Mouse (Mus musculus): ENCODE results near the gene Hsd3b7.
"Not testable (repeated sequence)": the region's sequence is repeated elsewhere in the genome, so short reads cannot be mapped to it uniquely, and the experiment has no call there.

Gene Hsd3b7

GRCm38 (mm10) chr7:127775837-127776236 is 24.6 kb upstream of the Hsd3b7 start:
- not testable (repeated sequence) for DNase-seq (ENCODE audit: low spot score in 2 of 2)

- DNase-seq (ENCODE audit: low spot score in 2 of 2), result peak in 1 of 2 experiments; percentile 87
Observed at GRCm38 (mm10) chr7:127776426-127776825, 24.0 kb upstream of the Hsd3b7 start, which contains the start of gene Setd1a. Setd1a (plus strand) TSS chr7:127776670.

DNA sequence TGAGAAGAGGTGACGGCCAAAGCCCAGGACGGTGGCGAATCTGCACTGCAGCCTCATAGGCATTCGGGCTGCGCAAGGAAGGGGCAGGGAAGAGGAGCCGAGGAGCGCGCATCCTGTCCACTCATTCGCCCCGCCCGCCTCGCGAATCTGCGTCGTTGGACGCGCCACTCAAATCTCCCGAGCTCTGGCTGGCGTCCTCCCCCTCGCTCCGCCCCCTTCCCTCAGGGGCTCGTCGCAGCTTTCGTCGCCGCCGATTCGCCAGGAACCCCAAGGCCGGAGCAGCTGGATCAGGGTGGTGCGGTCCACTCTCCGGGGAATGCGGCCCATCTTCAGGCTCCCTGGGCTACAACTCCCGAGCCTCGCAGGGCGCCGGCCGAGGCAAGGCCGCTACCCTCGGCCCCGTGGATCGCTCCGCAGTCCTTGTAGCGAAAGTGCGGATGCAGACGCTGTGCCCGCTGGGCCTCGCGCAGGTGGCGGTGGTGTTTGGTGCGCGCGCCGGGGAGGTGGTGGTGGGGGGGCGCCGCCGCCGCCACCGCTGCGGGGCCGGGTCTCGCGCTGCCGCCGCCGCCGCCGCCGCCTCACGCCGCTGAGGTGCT is 23.4 kb upstream of the Hsd3b7 start:
- DNase-seq (ENCODE audit: low spot score in 2 of 2), result peak; percentile 88 to 96

DNA sequence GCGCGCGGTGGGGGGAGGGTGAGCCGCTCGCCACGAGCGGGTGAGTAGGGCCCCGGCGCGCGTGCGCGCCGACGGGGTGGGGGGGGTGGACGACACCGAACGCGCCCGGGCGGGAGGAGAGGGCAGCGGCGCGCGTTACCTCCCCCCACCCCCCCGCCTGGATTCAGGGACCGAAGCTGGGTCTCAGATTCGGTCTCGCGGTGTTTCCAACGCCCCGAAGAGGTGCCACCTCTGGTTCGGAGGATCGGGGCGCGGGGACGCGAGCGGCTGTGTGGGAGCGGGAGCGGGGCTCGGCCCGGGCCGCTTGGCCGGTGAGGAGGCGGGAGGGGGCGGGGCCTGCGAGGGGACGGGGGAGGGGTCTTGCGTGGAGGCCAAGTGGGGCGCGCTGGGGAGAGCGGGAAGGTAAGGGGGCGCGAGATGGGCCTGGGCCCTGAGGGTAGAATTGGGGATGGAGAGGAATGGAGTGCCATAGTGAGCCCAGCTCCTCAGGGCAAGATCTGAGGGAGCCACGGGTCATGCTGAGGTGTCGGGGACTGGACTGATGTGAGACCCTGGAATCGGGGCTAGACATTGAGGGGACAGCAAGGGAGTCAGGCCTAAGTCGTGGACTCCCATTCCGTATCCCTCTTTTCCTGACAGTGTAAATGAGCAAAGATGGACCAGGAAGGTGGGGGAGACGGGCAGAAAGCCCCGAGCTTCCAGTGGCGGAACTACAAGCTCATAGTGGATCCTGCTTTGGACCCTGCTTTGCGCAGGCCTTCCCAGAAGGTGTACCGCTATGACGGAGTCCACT is 22.7 kb upstream of the Hsd3b7 start:
- DNase-seq (ENCODE audit: low spot score in 2 of 2), result no peak

GRCm38 (mm10) chr7:127778350-127778749 is 22.1 kb upstream of the Hsd3b7 start:
- DNase-seq (ENCODE audit: low spot score in 2 of 2), result no peak

DNA sequence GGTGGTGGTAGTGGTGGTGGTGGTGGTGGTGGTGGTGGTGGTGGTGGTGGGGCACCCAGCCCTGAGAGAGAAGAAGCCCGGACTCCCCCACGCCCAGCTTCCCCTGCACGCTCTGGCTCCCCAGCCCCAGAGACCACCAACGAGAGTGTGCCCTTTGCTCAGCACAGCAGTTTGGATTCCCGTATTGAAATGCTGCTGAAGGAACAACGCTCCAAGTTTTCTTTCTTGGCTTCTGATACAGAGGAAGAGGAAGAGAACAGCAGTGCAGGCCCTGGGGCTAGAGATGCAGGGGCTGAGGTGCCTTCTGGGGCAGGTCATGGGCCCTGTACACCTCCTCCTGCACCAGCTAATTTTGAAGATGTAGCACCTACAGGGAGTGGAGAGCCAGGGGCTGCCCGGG is 15.1 kb upstream of the Hsd3b7 start, which contains the start of gene Gm49388:
Gene Gm49388, plus strand, starts transcription at position 301 of the 400 bp plus-strand sequence.
- DNase-seq (ENCODE audit: low spot score in 2 of 2), result no peak

- DNase-seq (ENCODE audit: low spot score in 2 of 2), result no peak
Observed at GRCm38 (mm10) chr7:127797076-127797845, 3.1 kb upstream of the Hsd3b7 start.

DNA sequence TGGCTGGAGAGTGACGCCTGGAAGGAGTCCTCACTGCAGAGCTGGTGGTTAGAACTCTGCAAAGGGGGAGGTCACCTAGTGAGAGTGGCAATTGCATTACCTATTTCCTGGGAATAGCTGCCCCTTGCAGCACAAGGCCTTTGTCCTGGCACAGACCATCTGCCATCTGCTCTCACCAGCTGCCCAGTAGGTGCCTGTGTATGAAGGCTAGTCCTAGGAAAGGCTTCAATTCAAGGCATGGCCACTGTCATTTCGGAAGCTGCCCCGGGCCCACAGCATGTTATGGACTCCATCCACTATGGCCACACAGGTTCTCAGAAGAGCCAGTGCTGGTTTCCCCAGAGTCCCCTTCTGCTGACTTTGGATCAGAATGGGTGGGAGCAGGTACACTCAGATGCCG is 1.8 kb upstream of the Hsd3b7 start:
- no peak for DNase-seq (ENCODE audit: low spot score in 2 of 2)

DNA sequence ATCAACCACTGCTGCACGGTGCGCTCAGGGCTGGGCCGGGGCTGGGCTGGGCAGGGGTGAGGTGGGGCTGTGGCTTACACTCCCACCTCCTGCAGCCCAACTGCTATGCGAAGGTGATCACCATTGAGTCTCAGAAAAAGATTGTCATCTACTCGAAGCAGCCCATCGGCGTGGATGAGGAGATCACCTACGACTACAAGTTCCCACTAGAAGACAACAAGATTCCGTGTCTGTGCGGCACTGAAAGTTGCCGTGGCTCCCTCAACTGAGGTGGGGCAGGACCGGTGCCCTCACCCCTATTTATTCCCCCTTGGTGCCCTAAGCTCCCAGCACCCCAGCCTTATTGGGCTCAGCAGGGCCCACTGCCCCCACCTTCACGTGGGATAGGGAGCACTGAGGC is 1.2 kb upstream of the Hsd3b7 start:
- no peak for DNase-seq (ENCODE audit: low spot score in 2 of 2)

DNA sequence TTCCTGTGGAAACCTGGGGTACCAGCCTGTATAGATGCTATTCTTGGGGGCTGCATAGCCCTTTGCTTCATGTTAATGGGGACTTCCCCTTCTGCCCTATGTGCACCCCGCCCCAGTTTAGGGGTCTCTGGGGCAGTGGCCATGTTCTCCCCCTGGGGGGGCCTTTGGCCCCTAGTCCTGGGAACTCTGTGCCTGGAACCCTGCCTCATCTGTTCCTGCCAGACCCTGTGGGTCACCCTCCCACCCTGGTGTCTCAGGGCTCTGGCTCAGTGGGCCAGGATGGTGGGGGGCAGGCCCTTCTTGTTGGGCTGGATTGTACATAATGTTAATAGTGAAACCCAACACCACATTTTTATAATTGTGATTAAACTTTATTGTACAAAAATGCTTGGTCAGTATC is 666 bp upstream of the Hsd3b7 start:
- DNase-seq (ENCODE audit: low spot score in 2 of 2), result no peak

DNA sequence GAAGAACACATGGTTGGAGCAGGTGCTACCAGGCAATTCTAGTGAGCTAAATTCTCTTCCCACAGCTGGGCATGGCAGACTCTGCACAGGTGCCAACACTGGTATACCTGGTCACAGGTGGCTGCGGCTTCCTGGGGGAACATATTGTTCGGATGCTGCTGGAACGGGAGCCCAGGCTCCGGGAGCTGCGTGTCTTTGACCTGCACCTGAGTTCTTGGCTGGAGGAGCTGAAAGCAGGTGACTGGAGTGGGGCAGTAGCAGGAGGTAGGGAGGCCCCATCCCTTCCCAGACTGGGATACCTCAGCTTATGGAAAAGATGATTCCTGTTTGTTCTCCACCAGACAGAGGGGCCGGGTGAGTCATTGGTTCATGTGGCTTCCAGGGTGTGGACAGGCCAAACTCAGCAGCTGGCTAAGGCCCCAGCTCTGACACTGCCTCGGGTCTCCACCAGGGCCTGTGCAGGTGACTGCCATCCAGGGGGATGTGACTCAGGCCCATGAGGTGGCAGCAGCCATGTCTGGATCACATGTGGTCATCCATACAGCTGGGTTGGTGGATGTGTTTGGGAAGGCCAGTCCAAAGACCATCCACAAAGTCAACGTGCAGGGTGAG is 712 bp downstream of the Hsd3b7 start:
- no peak for DNase-seq (ENCODE audit: low spot score in 2 of 2)

GRCm38 (mm10) chr7:127802313-127802712 is 1.9 kb downstream of the Hsd3b7 start:
- no peak for DNase-seq (ENCODE audit: low spot score in 2 of 2)

DNA sequence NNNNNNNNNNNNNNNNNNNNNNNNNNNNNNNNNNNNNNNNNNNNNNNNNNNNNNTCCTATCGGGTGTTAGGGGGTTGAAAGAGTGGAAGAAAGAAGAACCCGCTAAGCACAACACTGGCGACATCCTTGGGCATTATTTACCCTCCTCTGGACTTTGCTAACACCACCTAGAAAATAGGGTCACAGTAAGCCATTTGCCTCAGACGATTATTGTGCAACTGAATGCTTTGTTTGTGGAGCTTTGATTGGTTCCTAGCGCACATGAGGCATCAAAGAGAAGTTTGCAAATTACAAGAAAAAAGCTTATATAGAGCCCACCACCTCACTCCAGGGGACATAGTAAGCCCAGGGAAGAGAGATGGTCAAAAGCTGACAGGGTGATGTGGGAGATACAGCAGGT is 8.4 kb downstream of the Hsd3b7 start:
- DNase-seq (ENCODE audit: low spot score in 2 of 2), result no peak

- DNase-seq (ENCODE audit: low spot score in 2 of 2), result no peak
Observed at GRCm38 (mm10) chr7:127809846-127810245, 9.4 kb downstream of the Hsd3b7 start.

DNA sequence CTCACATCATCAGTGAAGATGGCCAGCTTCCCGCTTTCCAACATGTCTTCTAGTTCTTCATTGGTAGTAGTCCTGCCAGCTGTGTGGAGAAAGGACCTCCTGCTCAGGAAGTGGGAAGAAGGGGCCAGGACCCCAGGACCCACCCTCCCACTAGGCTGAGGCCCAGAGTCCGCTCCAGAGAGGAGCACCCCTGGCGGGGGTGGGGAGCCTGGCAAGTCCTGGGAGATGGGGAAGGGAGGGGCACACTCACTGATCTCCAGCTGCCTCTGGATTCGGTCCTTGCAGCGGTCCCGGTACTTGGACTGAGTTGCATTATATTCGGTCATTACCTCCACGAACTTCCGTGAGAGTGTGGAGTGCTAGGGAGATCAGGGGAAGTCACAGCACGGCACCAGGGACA is 10.2 kb downstream of the Hsd3b7 start:
- no peak for DNase-seq (ENCODE audit: low spot score in 2 of 2)

DNA sequence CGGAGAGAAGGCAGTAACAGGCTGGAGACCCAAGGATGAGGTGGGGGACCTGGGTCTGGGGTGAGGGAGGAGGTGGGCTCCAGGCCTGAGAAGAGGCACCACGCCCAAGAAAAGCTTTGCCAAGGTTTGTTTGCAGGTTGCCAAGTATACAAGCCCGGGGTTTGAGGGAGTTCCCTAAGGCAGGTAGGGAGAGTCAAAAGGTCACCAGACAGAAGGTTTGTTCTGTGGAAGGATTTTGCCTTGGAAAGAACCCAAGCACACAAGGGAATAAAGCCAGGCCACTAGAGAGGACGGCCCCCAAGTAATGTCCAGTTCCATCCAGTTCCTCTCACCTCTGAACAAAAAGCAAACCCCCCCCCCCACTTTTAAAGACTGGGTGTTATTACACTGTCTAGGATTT is 10.8 kb downstream of the Hsd3b7 start:
- no peak for DNase-seq (ENCODE audit: low spot score in 2 of 2)

DNA sequence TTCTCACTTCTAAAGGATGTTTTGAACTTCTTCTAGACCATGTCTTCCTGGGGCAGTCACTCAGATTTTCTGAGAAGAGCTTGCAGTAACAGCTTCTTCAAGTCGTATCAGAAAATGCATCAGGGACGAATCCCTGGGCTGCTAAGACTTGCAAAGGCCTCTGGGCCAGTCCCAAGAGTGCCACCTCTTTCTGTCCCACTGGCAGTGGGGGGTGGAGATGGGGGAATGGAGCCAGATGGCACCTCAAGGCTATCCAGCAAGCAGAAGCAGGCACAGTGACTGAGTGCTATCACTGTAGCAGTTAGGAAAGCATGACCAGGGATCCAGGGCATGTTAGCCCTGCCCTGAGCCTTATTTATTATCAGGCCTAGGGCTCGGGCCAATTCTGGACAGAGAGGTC is 11.9 kb downstream of the Hsd3b7 start:
- no peak for DNase-seq (ENCODE audit: low spot score in 2 of 2)

- DNase-seq (ENCODE audit: low spot score in 2 of 2), result no peak
Observed at GRCm38 (mm10) chr7:127813821-127814220, 13.4 kb downstream of the Hsd3b7 start.

GRCm38 (mm10) chr7:127814241-127814921 is 14.0 kb downstream of the Hsd3b7 start:
- peak; percentile 72 to 83 for DNase-seq (ENCODE audit: low spot score in 2 of 2)

- DNase-seq (ENCODE audit: low spot score in 2 of 2), result no peak
Observed at GRCm38 (mm10) chr7:127815116-127815665, 14.8 kb downstream of the Hsd3b7 start.

Data from left cerebral cortex, adult 9 months (tissue).